ENCODE assay signal across 8 mouse cellular contexts in genomic region chr10:128548947-128549681, GRCm38 (mm10). TPM values are rescaled to one million over a fixed set of nuclear protein-coding genes. Genes with fewer than 3 reads are reported as not detected.
DNase-seq lines count a peak whose midpoint lies in the region; ATAC-seq lines count a peak whose summit lies in the region.

Rpl41 (minus strand) TSS chr10:128549305.

- ATAC-seq in hindbrain, embryonic 11.5 days (ENCODE audit: low FRiP score) = peak; percentile 85

- peak; percentile 94 for DNase-seq in Muller cell, postnatal 12 days (ENCODE audit: inconsistent ontology term)
- DNase-seq in cerebellum, adult 9-11 months = peak; percentile 97
- DNase-seq in frontal cortex, adult 2 months (ENCODE audit: extremely low spot score in 1 of 2, low spot score in 1 of 2) = peak; percentile 93 to 94
- DNase-seq in hindbrain, embryonic 11.5 days (ENCODE audit: low spot score) = peak; percentile 94
- peak; percentile 87 to 95 for DNase-seq in layer of hippocampus, postnatal 14 days (ENCODE audit: low spot score in 2 of 2)
- peak; percentile 91 for DNase-seq in lung, postnatal 14 days
- DNase-seq in retina, adult 2 months (ENCODE audit: low read depth, low spot score) = peak; percentile 93
- DNase-seq in thymus, postnatal 36 days = peak; percentile 87 to 94

- no peaks in the 10 kb centered on the region for H3K27me3 ChIP-seq in hindbrain, embryonic 11.5 days (ENCODE audit: control insufficient read depth, insufficient read depth, low read length)

- no peaks in the 10 kb centered on the region for H3K9me3 ChIP-seq in hindbrain, embryonic 11.5 days (ENCODE audit: control insufficient read depth, low read length)

- H3K36me3 ChIP-seq in hindbrain, embryonic 11.5 days (ENCODE audit: control insufficient read depth, insufficient read depth, low read length) = peaks cover 8% of the 10 kb centered on the region

- peak within 1 kb of the TSS; percentile 79 for H3K4me3 ChIP-seq in hindbrain, embryonic 11.5 days (ENCODE audit: low read depth, low read length)

- peak within 1 kb of the TSS; percentile 91 for H3K9ac ChIP-seq in hindbrain, embryonic 11.5 days (ENCODE audit: low read depth, low read length)

- peak within 1 kb of the TSS; percentile 82 for H3K27ac ChIP-seq in hindbrain, embryonic 11.5 days (ENCODE audit: low read depth, low read length)

- under 1% methylated on average over 31 of the region's 31 CpGs for WGBS in hindbrain, embryonic 11.5 days

- H3K4me1 ChIP-seq in hindbrain, embryonic 11.5 days (replicated peaks; ENCODE audit: control insufficient read depth, insufficient read depth, low read length) = peaks cover 2% of the 10 kb centered on the region; the same call in 1 of the 2 replicates

- H3K4me2 ChIP-seq in hindbrain, embryonic 11.5 days (replicated peaks; ENCODE audit: low read depth, low read length) = peak within 1 kb of the TSS; percentile 81

RNA-seq across cellular contexts. Expression of gene Rpl41, which starts in this region (rescaled TPM):
- polyA plus RNA-seq in frontal cortex, adult 2 months (2012; rRNA removed) = 1,933 and 2,601 TPM in 2 replicates
- 2,785 and 2,836 TPM in 2 replicates for polyA plus RNA-seq in hindbrain, embryonic 11.5 days (2014; fragmentation: Nextera tagmentation; extraction: Ambion mirVana)
- 1,000 to 10,000 TPM; 1,911 to 2,072 TPM for total RNA-seq in layer of hippocampus, postnatal 14 days (2021)

Comparison
In these comparisons a context has a peak if more than half of its experiments do, and no peak if none do; other contexts are left out.
1. Peak in every context shown above with its lines: DNase-seq, ATAC-seq, H3K4me3 ChIP-seq and H3K27ac ChIP-seq.